Mouse (Mus musculus): ENCODE measurements around the gene Igsf23.
"Not testable (repeated sequence)": the region's sequence is repeated elsewhere in the genome, so short reads cannot be mapped to it uniquely, and the experiment has no call there.

Gene Igsf23

DNA sequence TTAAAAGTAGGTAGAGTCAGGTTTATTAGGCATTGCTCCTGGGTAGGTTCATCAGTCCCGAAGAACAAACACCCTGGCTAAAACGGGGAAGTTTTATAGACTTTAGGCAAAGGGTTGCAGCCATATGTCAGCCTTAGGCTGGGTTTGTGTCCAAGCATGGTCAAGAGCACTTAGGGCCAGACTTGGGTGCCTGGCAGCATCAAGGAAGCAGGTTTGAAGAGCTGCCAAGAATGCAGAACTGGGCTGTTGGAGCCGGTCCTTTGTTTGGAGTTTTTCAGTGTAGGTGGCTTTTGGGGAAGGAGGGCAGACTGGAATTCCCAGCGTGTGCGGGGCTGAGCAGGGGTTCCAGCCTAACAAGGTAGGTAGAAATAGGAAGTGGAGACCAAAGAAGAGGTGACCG is 14.6 kb downstream of the Igsf23 start:
- in situ Hi-C loops (cut with MboI; ENCODE audit: low sequenced_read_pairs) = no loop called here

DNA sequence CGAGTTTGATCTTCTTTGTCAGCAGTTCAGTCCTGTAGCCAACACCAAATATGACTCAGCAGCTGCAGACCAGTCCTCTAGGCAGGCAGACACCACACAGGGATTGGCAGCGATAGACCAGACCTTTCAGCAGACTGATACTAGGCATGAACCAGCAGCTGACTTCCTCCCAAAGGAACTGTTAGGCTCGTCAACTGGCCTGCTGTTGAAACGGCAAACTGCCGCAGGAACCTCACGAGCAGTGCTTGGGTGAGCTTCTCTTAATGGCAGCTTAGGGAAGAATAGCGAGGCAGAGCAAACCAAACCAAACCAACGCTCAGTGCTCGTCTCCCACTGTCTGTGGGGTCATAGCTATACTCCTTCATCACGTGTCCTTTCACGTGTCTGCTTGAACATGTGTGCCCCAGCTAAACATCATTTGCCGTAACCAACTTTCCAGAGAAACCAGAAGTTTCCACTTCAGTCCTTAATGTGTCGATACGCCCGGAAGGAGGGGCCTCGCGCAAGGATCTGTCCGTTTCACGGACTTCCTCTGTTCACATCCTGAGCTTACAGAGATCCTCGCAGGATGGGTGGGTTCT is 15.3 kb downstream of the Igsf23 start:
- in situ Hi-C loops (cut with MboI; ENCODE audit: low sequenced_read_pairs) = no loop called here

GRCm38 (mm10) chr7:19932877-19933809 is 17.4 kb downstream of the Igsf23 start:
- in situ Hi-C loops (cut with MboI; ENCODE audit: low sequenced_read_pairs) = no loop called here

DNA sequence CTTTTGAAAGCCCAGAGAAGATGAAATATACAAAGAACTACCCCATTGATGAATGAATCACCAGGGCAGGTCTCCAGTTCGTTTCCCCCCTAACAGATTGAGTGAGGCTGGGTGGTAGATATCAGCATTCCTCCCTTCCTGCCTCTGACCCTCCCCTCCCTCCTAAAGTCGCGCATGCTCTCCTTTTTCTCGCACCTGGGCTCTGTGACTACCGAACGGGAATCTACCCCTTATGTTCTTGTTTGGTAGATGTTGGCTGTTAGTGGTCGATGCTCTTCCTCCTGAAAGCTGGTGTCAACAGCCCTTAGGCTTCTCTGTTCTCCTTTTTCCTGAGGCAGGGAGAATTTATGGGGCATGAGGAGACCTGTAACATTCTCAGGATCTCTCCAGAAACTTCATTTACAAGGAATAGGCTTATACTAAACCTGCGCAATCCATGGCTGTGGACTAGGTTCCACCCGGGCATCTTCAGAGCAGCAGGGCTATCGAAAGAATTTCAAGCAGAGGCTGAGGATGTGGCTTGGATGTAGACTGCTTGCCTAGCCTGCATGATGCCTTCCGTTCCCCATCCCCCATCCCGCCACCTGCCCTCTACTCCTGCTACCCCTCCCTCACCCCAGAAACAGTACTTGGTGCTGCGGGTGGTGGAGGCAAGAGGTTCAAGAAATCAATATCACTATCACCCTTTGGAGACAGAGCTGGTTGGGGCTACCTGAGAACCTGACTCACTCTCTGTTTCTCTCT is 18.3 kb downstream of the Igsf23 start:
- in situ Hi-C loops (cut with MboI; ENCODE audit: low sequenced_read_pairs) = no loop called here

DNA sequence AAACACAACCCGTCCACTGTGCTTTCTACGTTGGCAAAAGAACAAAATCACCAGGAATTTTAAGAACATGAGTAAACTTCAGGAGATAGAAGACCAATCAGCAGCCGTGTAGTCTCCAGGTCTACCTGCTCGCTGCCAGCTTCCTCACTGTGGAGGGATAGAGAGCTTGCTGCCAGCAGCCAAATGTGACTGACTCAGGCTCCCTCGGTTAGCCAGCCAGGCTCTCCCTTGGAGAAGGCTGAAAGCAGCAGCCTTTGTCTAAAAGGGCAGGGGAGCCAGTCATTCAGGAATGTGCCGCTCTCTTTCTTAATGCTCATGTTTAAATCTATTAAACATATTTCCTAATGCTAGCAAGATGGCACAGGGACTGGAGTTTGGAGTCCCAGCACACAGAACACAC is 20.1 kb downstream of the Igsf23 start:
- in situ Hi-C loops (cut with MboI; ENCODE audit: low sequenced_read_pairs) = not testable (repeated sequence)

- in situ Hi-C loops (cut with MboI; ENCODE audit: low sequenced_read_pairs) = no loop called here
Measured at GRCm38 (mm10) chr7:19928486-19928885, 22.1 kb downstream of the Igsf23 start.

GRCm38 (mm10) chr7:19926849-19927480 is 23.6 kb downstream of the Igsf23 start:
- in situ Hi-C loops (cut with MboI; ENCODE audit: low sequenced_read_pairs) = no loop called here

DNA sequence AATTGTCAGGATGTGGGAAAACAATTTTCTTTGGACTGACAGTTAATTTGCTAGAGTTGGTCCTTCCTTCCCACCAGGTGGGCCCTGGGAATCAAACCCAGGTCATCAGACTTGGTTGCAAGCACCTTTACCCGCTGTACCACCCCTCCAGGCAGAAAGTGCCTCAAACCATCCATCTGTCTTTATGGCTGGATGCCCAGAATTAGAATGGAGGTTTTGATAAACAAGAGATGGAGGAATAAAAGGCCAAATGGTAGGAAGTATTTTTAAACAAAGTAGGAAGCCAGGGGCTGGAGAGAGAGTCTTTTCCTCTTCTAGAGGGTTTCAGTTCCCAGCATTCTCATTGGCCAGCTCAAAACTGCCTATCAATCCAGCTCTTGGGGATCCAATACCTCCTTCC is 25.2 kb downstream of the Igsf23 start:
- in situ Hi-C loops (cut with MboI; ENCODE audit: low sequenced_read_pairs) = no loop called here

DNA sequence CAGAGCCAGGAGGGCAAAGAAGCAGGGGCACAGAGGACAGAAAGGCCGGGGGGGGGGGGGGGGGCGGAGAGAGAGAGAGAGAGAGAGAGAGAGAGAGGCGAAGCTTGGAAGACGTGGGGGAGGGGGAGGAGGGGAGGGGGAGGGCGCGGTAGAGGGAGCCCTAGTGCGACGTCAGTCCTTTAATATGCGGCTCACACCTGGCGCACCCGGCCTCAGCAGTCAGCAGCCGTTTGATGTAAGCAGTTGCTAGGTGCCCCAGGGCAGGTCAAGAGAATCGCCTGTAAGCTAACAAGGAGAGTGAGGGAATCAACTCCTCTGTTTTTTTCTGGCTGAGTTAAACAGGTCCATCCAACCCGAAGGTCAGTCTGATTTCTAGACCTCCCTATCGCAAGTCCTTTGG is 26.8 kb downstream of the Igsf23 start:
- in situ Hi-C loops (cut with MboI; ENCODE audit: low sequenced_read_pairs) = no loop called here

DNA sequence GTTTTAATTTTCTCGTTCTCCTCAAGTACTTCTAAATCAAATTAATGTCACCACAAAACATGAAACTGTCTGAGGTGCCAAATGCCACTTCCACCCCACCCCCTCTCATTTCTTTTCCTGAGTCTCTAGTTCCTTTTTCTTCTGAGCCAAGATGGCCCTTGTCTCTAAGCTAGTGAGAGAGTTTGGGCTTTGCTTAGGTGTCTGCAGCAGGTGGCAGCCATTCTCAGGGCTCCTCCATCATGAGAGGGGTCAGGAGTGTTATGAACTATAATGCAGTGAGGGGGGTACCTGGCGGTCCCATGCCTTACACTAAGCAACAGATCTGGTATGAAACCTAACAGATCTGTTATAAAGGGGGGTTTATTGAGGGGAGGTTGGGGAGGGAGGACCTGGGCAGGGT is 27.2 kb downstream of the Igsf23 start:
- in situ Hi-C loops (cut with MboI; ENCODE audit: low sequenced_read_pairs) = no loop called here

- in situ Hi-C loops (cut with MboI; ENCODE audit: low sequenced_read_pairs) = no loop called here
Measured at GRCm38 (mm10) chr7:19920506-19921261, 29.9 kb downstream of the Igsf23 start, which contains the start of gene Pvr. Gene Pvr, minus strand, starts transcription at chr7:19921160.

GRCm38 (mm10) chr7:19920166-19920505 is 30.4 kb downstream of the Igsf23 start:
- in situ Hi-C loops (cut with MboI; ENCODE audit: low sequenced_read_pairs) = no loop called here

DNA sequence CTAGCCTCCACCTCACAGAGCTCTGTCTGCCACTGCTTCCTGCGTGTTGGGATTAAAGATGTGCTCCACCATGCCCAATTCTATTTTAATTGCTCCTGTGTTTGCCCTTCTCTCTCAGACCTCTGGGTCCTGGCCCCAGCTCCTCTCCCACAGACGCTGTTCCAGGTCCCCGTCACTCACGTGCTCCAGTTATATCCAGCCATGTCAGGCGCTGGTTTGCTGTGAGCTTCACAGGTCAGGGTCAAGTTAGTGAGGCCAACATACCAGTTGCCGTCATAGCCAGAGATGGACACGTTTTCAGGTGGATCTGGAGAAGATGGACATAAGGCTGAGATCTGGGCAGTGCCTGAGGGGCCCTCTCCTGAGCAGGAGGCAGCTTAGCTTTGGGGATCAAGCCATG is 36.0 kb downstream of the Igsf23 start:
- in situ Hi-C loops (cut with MboI; ENCODE audit: low sequenced_read_pairs) = no loop called here

- in situ Hi-C loops (cut with MboI; ENCODE audit: low sequenced_read_pairs) = no loop called here
Measured at GRCm38 (mm10) chr7:19911695-19912524, 38.6 kb downstream of the Igsf23 start.

DNA sequence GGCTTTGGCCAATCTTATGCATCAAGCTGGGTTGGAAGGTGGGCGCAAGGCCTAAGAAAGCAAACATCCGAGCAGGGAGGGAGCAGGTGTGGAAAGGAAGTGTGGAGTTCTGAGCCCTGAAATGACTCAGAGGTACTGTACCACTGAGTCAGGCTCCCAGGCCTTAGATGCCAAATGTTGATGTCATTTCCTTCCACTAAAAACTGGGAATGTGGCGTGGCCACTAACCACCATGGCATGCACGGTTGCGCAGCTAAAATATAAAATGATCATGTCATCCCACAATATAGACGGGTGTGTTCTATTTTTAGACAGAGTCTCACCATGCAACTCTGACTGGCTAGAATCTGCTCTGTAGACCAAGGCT is 39.3 kb downstream of the Igsf23 start:
- in situ Hi-C loops (cut with MboI; ENCODE audit: low sequenced_read_pairs) = no loop called here

GRCm38 (mm10) chr7:19910421-19911291 is 39.9 kb downstream of the Igsf23 start:
- in situ Hi-C loops (cut with MboI; ENCODE audit: low sequenced_read_pairs) = no loop called here

DNA sequence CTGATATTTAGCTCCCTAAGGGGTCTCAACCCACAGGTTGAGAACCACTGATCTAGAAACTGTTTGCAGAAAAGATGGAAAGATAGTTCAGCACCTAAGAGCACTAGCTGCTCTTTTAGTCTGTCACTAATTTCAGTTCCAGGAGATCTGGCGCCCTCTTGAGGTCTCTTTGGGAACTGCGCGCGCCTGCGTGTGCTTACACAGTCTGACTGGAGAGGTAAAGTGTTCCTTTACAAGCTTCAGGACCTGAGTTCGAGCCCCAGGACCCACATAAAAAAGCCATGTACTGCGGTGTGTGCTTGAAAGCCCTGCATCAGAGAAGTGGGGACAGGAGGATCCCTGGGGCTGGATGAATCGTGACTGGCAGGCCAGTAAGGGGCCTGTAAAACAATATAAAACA is 60.7 kb downstream of the Igsf23 start:
- in situ Hi-C loops (cut with MboI; ENCODE audit: low sequenced_read_pairs) = no loop called here

GRCm38 (mm10) chr7:19887849-19888248 is 62.7 kb downstream of the Igsf23 start, which contains the start of gene Ceacam19:
Gene Ceacam19, minus strand, starts transcription at chr7:19887965.
- in situ Hi-C loops (cut with MboI; ENCODE audit: low sequenced_read_pairs) = no loop called here
